Mouse (Mus musculus): ENCODE data around the gene 4921524J17Rik.

DNA sequence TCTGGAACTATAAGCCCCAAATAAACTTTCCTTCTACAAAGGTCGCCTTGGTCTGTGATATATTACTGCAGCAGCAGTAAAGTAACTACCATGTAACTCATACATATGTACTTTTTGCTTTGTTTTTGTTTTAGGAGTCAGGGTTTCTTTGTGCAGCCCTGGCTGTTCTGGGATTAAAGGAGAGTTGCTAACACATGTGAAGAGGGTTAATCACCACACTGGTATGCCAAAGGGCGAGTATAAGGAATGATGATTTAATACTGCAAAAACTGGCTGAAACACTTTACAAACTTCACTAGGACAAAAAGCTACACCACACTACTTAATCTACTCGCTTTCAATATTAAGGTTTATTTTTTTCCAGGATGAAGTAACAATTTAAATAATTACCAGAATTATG is 24.1 kb downstream of the 4921524J17Rik start:
- TF ChIP-seq EP300 (IDR thresholded peaks at IDR 0.05; ENCODE audit: insufficient read depth, low read depth, low read length) (no peak), CTCF (IDR thresholded peaks at IDR 0.05; ENCODE audit: low read depth, low read length) (no peak)

Data from ES-Bruce4 (cell line).